Mouse (Mus musculus) fibroblast of lung, adult 2 months (primary cell): ENCODE results near the gene Gpr26.

Source experiments
- DNase-seq: peaks from one replicate; pipeline ENCODE4 v3.0.0-alpha.2; 2011; ENCODE audit warnings: low read depth

The Gpr26 gene

GRCm38 (mm10) chr7:132026671-132027070 lies 60.4 kb downstream of the Gpr26 start:
- no peak for DNase-seq

- no peak for DNase-seq
Measured at GRCm38 (mm10) chr7:132031940-132032531, 65.8 kb downstream of the Gpr26 start.
